Mouse (Mus musculus) thymus, postnatal 36 days (tissue): ENCODE data around the gene Stom.

Experiments used
- DNase-seq, 2 experiments: peaks; one replicate each; pipeline ENCODE4 v3.0.0; 2022; ENCODE audit warnings: mixed read lengths in 2 of 2

The Stom gene

DNA sequence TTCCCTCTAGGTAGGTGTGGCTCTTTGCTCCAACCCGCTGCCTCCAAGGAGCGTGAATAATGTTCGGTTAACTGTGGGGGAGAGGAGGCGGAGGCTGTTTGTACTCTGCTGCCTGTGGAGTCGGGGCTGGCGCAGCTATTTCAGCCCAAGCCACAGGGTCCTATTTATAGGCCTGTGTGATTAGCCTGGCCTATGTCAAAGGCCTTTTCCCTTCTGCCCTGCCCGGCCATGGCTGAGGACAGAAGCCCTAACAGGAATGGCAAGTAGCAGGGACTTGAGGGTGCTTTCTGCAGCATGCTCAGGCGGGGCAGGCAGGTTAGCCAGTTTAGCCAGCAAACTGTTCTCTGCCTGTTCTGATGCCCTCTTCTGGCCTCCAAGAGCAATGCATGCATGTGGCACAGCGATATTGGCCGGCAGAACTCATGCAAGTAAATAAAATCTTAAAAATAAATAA, 66.2 kb downstream of the Stom start:
- peak; percentile 57 to 66 for DNase-seq

DNA sequence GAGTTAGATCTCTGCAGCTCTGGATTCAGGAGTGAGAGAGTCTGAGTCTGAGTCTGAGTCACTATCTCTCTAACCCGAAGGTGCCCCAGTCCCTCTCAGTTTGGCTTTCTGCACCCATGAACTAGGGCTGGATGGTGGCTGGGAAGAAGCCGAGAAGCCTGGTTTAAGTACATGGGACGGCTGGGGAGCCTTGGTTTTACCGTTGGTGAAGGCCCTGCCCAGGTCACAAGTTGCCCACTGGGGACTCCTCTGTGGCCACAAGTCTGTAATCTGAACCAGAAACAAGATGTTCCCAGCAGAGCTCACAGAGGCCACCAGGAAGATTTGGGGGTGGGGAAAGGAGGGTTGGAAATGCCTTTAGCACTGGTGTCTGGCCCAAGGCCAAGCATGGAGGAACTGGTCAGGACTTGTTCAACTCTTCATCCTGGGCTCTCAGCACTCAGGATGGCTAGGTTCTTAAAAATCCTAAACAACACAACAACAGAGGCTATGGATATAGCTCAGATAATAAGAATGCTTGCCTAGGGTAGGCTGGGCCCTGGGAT, 67.0 kb downstream of the Stom start:
- DNase-seq, result no peak

DNA sequence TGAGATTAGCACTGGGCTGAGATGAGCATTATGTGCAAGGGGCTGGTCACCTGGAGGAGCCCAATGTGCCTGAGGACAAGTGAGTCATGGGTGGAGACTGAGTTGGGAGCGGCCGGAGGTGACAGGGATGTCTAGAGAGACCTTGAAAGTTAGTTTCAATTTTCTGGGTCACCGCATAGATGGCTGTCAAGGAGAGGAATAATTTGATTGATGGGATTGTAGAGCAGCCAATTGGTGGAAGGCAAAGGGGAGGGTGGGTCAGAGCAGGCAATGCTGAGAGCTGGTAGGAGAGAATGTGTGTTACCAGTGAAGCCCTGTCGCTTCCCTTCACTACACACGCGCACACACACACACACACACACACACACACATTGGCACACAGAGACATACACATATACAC, 67.6 kb downstream of the Stom start:
- DNase-seq, result no peak

DNA sequence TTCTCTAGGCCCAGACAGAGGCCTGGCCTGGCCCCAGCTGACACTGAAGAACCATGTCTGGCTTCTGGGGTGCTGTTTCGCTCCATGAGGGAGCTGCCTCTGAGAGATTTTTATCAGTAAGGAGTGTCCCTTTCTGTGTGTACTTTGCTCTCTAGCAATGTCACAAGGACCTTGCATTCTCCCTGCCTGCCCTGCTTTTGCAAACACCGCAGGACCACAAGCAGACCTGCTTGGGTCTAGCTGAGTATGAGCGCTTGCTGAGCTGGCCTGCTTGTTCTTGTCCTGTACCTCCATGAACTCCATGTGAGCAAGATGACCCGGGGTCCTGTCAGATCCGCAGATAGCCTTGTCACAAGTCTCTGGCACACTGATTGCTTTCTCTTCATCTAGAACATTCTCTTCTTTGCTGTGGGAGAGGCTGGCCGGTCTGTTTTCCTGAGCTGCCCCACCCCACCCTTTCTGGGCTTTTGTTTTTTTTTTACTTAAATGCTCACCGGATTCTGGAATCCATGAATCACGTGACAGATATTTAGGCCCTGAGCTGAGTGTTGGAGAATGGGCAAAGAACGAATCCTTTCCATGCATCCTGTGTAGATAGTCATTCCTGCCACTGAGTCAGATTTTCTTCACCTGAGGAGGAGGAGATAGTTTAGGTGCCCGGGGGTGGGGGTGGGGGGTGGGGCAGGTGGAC, 68.8 kb downstream of the Stom start:
- DNase-seq, result no peak

DNA sequence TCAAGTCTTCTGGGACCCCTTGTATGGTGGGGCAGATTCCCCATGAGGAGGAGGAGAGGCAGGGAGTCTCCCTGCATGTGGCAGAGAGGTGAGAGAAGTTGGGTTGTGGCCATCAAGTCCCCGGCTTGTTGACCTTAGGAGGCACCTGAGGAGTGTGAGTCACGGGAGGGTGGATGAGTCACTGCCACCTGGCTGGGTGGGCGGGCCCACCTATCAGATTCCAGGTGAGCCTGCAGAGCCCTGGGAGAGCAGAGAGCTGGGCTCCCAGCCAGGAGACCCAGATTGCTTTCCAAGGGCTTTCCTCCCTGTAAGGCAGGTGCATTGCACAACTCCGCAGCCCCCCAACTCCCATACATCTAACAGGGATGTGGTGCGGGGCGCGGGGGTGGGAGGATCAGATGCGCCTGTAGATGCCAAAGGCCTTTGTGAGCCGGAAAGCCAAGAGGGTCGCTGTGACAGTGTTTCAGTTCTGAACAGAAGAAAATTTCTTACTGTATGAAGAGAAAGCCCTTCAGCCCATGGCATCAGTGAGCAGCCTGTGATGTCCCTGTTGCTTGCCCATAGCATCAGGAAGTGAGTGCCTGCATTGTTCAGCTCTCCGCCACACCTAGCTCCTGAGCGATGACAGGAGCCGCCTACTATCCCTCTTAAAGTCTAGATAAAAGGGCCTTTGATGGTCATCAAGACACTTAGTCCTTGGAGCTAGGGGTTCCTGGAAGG, 69.5 kb downstream of the Stom start:
- DNase-seq, result no peak

DNA sequence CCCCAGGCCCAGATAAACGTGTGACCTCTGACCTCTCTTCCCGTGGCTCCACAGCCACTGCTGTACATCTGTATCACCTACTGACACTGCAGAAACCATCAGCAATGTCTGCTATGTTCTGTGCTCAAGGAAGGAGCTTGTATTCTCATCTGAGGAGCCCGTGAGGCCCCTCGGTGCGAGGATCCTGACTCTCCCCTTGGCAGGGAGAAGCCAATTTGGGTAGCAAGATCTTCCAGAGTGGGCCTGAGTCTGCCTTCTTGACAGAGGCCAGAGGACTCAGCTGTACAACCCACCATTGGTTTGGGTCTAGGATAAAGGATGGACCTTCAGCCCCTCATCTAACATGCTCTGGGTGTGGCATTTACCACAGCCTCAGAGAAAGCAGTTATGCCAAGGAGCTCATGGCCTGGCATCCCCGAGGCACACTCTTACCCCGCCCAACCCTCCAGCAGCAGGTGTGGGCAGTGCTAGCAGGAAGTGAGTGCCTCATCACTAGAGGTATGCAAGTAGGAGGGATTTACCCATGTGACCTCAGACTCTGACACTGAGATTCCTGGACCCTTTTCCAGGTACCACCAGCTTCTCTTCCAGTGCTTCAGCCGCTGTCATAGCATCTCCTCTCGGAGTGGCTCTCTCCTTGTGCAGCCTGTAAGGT, 70.4 kb downstream of the Stom start:
- no peak for DNase-seq

DNA sequence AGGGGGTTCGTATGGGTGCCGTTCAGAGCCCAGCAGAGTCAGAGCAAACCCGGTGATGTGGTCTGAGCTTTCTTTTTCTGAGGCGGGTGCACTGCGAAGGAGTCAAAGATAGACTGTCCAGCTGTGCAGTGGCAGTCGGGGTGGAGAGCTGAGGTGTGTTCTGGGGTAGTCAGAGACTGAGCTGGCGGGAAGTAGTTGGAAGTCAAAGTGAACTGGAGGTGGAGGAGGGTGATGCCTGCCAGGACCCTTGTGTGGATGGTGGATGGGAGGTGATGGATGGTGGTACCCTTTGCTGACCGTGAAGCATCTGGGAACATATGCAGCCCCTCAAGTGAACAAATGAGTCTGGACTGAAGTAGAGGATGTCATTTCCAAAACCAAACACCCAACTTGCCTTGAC, 71.0 kb downstream of the Stom start:
- DNase-seq, result no peak

DNA sequence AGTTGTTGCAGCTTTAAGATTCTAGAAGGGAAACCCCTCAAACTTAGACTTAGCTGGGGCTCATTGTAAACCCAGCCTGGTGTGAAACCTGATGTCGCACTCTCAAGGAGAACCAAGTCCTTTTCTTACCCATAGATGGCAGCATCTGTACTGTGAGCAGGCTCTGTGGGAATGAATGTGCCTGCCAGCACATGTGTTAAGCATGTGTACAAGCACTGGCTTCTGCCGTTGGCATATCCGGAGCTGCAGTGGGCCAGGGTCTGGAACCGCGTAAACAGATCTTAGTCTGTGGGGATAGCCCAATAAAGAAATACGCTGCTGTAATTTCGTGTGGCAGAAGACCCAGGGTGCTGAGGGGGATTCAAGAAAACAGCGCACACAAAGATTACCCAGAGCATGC, 71.5 kb downstream of the Stom start:
- peak; percentile 39 to 64 for DNase-seq

DNA sequence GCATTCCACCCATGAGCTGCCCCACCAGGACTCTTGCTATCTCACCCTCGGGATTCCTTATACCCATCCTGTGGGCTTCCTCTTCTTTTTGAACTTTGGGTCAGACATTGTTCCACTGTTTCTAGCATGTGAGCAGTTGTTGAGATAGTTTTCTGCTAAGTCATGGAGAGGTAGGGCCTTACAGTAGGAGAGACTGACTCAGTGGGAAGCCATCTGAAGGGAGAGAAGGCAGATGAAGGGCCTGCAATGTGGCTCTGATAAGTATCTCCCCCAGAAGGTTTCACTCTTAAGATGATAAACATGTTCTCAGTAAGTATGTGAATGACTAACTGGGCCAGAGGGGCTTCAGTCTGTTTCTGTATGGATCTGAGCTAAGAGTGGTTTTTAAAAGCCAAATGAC, 72.7 kb downstream of the Stom start:
- DNase-seq, result no peak
